Mouse (Mus musculus) hindbrain, embryonic 11.5 days (tissue): ENCODE measurements at regions not wholly inside any gene's neighbourhood (a gene's known extent, or its start where the extent isn't known, plus 50 kb on each side); places are given as distances from the start of the nearest gene placed in this dataset.

Source experiments
- ATAC-seq: fragments of 200-750 bp; cut with Nextera tagmentation; 2 replicates; pipeline ENCODE4 v1.8.0; 2017; ENCODE audit warnings: mild to moderate bottlenecking, moderate TSS enrichment, moderate library complexity; ENCODE audit not compliant: low FRiP score
- DNase-seq: peaks from one replicate; pipeline ENCODE4 v3.0.0-alpha.2; 2015; ENCODE audit warnings: low spot score
- H3K27ac ChIP-seq: fragments of 300-500 bp; sonication (generic); 2 replicates; pipeline ENCODE4 v1.5.1; 2014; ENCODE audit warnings: mild to moderate bottlenecking, low read depth, low read length
- H3K27me3 ChIP-seq: fragments of 300-500 bp; sonication (generic); 2 replicates; pipeline ENCODE4 v1.6.1; 2014; ENCODE audit warnings: mild to moderate bottlenecking, low read length, moderate library complexity, mixed read lengths; ENCODE audit not compliant: control insufficient read depth, insufficient read depth
- H3K36me3 ChIP-seq: fragments of 300-500 bp; sonication (generic); 2 replicates; pipeline ENCODE4 v1.6.1; 2014; ENCODE audit warnings: mild to moderate bottlenecking, low read length, moderate library complexity, mixed read lengths; ENCODE audit not compliant: control insufficient read depth, insufficient read depth
- H3K4me1 ChIP-seq: fragments of 300-500 bp; sonication (generic); replicated peaks from 2 replicates; pipeline ENCODE4 v1.6.1; 2014; ENCODE audit warnings: low read length, mixed read lengths; ENCODE audit not compliant: control insufficient read depth, insufficient read depth
- H3K4me2 ChIP-seq: fragments of 300-500 bp; sonication (generic); replicated peaks from 2 replicates; pipeline ENCODE4 v1.6.1; 2014; ENCODE audit warnings: mild to moderate bottlenecking, low read depth, low read length
- H3K4me3 ChIP-seq: fragments of 300-500 bp; sonication (generic); 2 replicates; pipeline ENCODE4 v1.5.1; 2014; ENCODE audit warnings: low read depth, low read length
- H3K9ac ChIP-seq: fragments of 300-500 bp; sonication (generic); 2 replicates; pipeline ENCODE4 v1.6.1; 2014; ENCODE audit warnings: low read depth, low read length
- H3K9me3 ChIP-seq: fragments of 300-500 bp; sonication (generic); 2 replicates; pipeline ENCODE4 v1.6.1; 2016; ENCODE audit warnings: low read length; ENCODE audit not compliant: control insufficient read depth
- WGBS: fragments of 180-500 bp; shearing (Covaris S2); extraction: QIAGEN DNeasy Blood & Tissue Kit; methylation state at CpG from one replicate; pipeline ENCODE4 v1.1.7; 2014; 5-methylcytosine and 5-hydroxymethylcytosine counted together

DNA sequence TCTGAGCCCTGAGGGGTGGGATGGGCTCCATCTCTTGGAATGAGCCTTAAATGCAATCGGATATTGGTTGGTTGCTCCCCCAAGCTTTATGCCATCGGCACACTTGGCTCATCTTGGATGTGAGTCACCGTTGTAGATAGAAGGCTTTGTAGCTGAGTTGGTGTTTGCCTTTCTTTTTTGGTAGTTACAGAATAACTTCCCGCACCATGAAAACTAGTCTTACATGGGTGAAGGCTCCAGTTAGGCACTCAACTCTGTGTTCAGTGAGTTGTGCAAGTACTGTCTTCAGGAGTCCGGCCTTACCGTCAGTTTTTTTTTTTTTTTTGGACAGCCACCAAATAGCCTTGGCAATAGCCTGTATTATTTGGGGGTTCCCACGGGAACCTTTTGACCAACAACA is 170.3 kb downstream of the Snx10 start:
- Histone ChIP-seq H3K9me3 (no peaks in the 10 kb centered on the region), H3K36me3 (no peaks in the 10 kb centered on the region), H3K4me3 (no peak overlapping the region), H3K4me1 (no peaks in the 10 kb centered on the region), H3K27me3 (no peaks in the 10 kb centered on the region), H3K4me2 (no peak overlapping the region), H3K27ac (no peak overlapping the region), H3K9ac (no peak overlapping the region)
- ATAC-seq (no peak), DNase-seq (no peak)
- WGBS: 93% methylated on average over 7 of the region's 7 CpGs

DNA sequence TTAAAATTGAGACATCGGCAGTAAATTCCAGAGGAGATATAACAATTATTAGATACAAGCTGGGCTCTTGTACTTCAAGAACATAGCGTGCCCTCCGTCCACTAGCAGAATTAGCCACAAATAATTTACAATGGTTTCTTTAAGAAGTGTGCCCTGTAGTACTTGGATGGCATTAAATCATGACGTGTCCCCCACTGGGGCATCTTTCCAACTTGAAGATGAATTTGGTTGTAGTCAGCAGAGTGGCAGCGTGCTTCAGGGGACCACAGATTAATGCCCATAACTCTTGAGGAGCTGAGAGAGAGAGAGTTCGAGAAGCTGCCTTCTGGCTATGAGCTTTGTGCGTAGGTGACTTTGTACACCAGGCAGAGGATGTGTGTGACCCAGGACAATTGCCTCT is 172.7 kb downstream of the Snx10 start:
- no peaks in the 10 kb centered on the region for H3K27me3 ChIP-seq
- no peaks in the 10 kb centered on the region for H3K36me3 ChIP-seq
- DNase-seq (no peak), ATAC-seq (no peak)
- no peak overlapping the region for H3K4me2 ChIP-seq
- no peaks in the 10 kb centered on the region for H3K9me3 ChIP-seq
- no peak overlapping the region for H3K4me3 ChIP-seq
- H3K27ac ChIP-seq: no peak overlapping the region
- 89% methylated on average over 7 of the region's 7 CpGs for WGBS
- no peak overlapping the region for H3K9ac ChIP-seq
- H3K4me1 ChIP-seq: no peaks in the 10 kb centered on the region

DNA sequence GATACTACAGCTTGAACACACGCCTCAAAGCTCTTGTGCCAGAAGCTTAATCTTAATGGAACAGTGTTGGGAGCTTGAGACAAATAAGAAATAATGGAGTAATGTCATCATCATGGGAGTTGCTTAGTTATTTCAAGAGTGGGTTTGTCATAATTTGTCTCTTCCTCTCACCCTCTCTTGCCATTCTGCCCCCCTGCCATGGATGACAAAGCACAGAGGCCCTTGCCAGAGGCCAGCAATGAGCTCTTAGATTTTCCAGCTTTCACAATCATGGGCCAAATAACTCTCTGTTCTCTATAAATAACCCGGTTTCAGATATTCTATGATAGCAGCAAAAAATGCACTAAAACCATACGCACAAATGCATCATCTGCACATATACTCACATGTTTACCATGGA is 174.1 kb downstream of the Snx10 start:
- no peak overlapping the region for H3K9ac ChIP-seq
- H3K4me1 ChIP-seq: no peaks in the 10 kb centered on the region
- H3K27ac ChIP-seq: no peak overlapping the region
- no peaks in the 10 kb centered on the region for H3K36me3 ChIP-seq
- no peak for ATAC-seq
- no peak overlapping the region for H3K4me2 ChIP-seq
- DNase-seq: no peak
- no peaks in the 10 kb centered on the region for H3K27me3 ChIP-seq
- H3K9me3 ChIP-seq: no peaks in the 10 kb centered on the region
- WGBS: 89% methylated on average over 3 of the region's 3 CpGs
- H3K4me3 ChIP-seq: no peak overlapping the region

DNA sequence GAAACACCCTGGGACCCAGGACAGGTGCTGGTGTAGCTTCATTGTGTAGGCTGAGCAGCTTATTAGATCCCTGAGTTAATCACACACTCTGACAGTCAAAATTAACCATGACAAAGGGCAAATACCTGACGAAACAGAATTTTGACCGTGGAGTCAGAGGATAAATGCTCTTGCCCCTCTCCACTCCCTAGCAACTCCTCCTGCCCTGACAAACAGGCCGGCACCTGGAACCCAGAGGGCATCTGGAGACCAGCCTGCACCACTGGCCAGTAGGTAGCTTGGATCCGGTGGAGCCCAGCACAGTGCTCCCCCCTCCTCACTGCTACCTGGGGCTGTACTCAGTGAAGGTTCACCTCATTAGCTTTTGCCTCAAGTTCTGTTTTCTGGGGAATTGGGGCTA is 174.5 kb downstream of the Snx10 start:
- Histone ChIP-seq H3K9me3 (no peaks in the 10 kb centered on the region), H3K27ac (no peak overlapping the region), H3K4me2 (no peak overlapping the region), H3K4me1 (no peaks in the 10 kb centered on the region), H3K9ac (no peak overlapping the region), H3K36me3 (no peaks in the 10 kb centered on the region), H3K4me3 (no peak overlapping the region), H3K27me3 (no peaks in the 10 kb centered on the region)
- no peak for ATAC-seq
- no peak for DNase-seq
- 70% methylated on average over 4 of the region's 4 CpGs for WGBS

DNA sequence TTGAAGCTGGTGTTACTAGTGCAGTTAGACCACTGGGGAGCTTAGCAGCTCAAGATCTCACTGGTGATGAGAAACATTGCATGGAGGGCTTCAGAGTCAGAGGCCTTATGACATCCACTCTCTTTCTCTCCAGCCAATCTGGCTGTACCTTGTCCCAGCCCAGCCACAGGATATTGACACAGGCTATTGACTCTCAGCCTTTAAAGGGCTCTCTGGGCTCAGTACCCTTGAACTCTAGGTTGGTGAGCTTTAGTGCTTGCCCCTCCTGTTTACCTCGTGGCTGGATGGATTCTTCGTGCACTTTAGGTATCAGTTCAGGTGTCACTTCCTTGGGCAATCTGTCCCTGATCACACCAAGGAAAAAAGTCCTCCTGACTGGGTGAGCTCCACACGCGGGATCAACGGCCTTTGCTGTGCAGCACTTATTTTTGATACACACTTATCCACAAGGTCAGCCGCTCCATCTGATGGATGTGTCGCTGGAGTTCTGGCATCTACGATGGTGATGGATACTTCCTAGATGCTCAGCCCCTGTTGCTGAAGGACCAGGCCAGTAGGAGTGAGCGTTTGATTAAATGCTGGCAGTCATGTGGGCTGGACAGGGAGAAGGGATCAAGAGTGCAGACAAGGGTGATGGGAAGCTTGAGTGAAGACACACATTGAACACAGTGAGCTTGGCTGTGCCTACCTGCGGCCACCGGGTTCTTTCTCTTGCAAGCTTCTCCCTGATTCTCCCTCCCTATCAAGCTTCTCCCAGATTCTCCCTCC is 177.7 kb downstream of the Snx10 start:
- H3K27ac ChIP-seq: no peak overlapping the region
- H3K9ac ChIP-seq: no peak overlapping the region
- ATAC-seq (no peak), DNase-seq (no peak)
- H3K36me3 ChIP-seq: no peaks in the 10 kb centered on the region
- H3K4me1 ChIP-seq: no peaks in the 10 kb centered on the region
- no peaks in the 10 kb centered on the region for H3K9me3 ChIP-seq
- H3K27me3 ChIP-seq: no peaks in the 10 kb centered on the region
- WGBS: 89% methylated on average over 11 of the region's 11 CpGs
- no peak overlapping the region for H3K4me2 ChIP-seq
- H3K4me3 ChIP-seq: no peak overlapping the region

DNA sequence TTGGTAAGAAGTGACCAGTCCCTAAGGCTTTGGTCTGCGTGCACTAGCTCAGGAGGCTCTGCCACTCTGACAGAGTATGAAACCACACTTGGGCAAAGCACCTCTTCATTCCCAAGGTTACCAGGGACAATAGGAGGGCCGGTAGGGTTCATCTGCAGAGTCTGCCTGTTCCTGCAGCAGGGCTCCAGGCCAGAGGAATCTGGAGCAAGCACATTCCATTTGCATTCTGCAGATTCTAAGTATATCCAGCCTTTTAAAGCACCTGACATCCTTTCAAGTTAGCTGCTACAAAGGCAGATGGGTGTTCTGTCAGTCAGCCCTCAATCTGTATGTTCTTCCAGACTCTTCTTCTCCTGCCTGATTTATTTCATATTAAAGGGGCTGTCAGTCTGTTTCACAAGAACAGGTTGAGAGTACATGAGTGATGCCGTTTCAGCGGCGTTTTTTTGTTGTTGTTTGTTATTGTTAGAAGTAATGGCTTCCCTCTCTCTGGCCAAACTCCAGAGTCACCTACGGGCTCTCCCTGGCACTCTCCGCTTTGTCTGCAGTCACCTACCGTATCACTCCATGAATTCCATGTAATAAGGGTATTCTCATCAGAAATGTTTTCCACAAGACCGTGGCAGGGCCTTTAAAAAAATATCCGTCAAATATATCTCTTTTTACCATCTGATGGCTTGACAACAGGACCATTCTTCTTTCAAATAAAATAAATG is 178.9 kb downstream of the Snx10 start:
- H3K9ac ChIP-seq: no peak overlapping the region
- no peaks in the 10 kb centered on the region for H3K9me3 ChIP-seq
- H3K4me2 ChIP-seq: no peak overlapping the region
- no peak for ATAC-seq
- WGBS: 84% methylated on average over 10 of the region's 10 CpGs
- no peak for DNase-seq
- no peaks in the 10 kb centered on the region for H3K4me1 ChIP-seq
- no peaks in the 10 kb centered on the region for H3K27me3 ChIP-seq
- no peak overlapping the region for H3K4me3 ChIP-seq
- no peak overlapping the region for H3K27ac ChIP-seq
- no peaks in the 10 kb centered on the region for H3K36me3 ChIP-seq

DNA sequence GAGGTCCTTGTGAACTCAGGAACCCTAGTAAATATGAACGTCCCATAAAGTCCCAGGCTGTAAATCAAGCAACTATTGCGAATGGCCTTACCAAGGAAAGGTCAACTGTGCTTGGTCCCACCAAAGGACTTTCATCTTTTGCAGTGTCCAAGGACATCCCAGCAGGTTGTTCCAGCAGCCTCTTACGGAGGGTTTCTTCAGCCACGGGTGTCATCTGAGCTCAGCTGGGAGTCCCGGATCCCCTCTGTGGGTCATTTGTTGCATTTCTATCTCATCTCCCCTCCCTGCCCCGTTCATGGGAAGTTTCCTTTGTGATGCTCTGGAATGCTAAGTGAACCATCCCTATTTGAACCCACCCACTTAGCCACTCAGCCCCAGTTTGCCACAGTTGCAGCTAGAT is 184.3 kb downstream of the Snx10 start:
- H3K4me2 ChIP-seq: no peak overlapping the region
- no peak overlapping the region for H3K4me3 ChIP-seq
- H3K4me1 ChIP-seq: peaks cover 4% of the 10 kb centered on the region; the same call in 1 of the 2 replicates
- H3K27ac ChIP-seq: no peak overlapping the region
- DNase-seq: no peak
- no peak overlapping the region for H3K9ac ChIP-seq
- H3K27me3 ChIP-seq: no peaks in the 10 kb centered on the region
- ATAC-seq: no peak
- no peaks in the 10 kb centered on the region for H3K36me3 ChIP-seq
- WGBS: 35% methylated on average over 6 of the region's 6 CpGs
- no peaks in the 10 kb centered on the region for H3K9me3 ChIP-seq

DNA sequence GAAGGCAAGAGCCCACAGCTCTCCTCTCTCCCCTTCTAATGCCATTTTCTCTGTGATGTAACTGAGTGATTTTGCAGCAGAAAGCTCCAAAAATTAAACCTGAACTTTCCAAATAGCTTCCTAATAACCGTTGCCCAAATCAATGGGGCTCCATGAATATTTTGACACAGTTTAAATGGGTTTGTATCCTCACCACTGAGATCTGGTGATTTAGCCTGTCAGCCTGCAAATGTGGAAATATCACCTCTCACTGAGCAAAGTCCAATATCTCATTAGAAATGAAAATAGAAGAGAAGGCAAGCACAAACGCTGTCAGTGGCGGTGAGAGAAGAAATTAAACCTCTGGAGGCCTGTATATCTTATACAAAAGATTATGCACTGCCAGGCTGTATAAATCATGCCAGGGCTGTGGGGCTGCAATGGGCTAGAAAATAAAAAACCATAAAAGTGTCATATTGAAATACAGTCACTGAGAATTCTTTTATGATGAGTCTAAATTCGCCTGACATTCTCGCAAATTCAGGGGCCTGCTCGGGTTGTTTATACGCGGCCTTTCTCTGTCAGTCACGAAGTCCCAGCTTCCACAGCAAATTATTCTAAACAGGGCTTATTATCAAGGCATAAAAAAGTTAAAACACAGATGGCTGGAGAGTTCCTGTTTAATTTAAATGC is 185.1 kb downstream of the Snx10 start:
- no peaks in the 10 kb centered on the region for H3K27me3 ChIP-seq
- H3K27ac ChIP-seq: no peak overlapping the region
- H3K9me3 ChIP-seq: no peaks in the 10 kb centered on the region
- DNase-seq: no peak
- peaks cover 4% of the 10 kb centered on the region; the same call in 1 of the 2 replicates for H3K4me1 ChIP-seq
- H3K4me2 ChIP-seq: no peak overlapping the region
- no peak for ATAC-seq
- H3K36me3 ChIP-seq: no peaks in the 10 kb centered on the region
- H3K9ac ChIP-seq: no peak overlapping the region
- H3K4me3 ChIP-seq: no peak overlapping the region
- WGBS: 63% methylated on average over 9 of the region's 9 CpGs
